Mouse (Mus musculus): Measurements from ENCODE around the gene Plekhn1. TPM values are rescaled to one million over a fixed set of nuclear protein-coding genes. Genes with fewer than 3 reads are reported as not detected.

The Plekhn1 gene
- total and polyA plus RNA-seq, 3 experiments = 11.8 to 20.0 TPM; not detected in 1

DNA sequence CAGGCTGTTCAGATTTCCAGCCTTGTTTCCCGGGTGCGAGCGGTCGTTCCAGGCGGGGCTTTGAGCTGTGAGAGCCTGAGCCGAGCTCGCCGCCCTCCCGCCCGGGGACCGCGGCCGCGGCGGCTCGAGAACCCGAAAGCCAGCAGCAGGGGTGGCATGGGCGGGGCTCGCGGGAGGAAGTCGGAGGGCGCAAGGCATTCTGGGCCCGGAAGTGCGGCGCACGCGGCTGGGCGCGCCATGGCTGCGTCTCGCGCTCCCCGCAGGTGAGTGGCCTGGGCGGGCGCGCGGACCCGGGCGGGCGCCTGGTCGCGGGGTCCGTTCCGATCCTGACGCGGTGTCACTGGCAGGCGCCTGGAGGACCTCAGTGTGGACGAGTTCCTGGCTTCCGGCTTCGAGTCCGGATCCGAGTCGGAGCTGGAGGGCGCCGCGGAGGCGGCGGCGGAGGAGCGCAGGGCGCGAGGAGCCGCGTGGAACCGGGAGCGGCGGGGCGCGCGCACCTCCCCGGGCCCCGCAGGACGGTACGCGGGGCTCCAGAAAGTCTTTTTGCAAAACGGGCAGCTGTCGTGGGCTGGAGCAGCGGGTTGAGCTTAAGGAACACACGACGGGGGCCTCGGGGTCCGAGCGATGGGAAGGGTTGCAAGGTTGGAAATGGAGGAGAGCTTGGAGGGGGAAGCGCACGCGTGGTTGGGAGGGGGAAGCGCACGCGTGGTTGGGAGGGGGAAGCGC, 1.3 kb upstream of the Plekhn1 start, which contains the start of gene Noc2l:
Noc2l (plus strand) TSS at position 203 of the 726 bp plus-strand sequence.
- Histone ChIP-seq H3K27me3 (ENCODE audit: control insufficient read depth in 1 of 2, insufficient read depth in 2 of 2, low read length in 2 of 2) (no peaks in the 10 kb centered on the region), H3K27ac (ENCODE audit: control insufficient read depth, low read depth, low read length) (peak within 1 kb of the TSS; percentile 96), H3K9me3 (replicated peaks; ENCODE audit: insufficient read depth, low read length) (no peaks in the 10 kb centered on the region), H3K79me2 (ENCODE audit: control insufficient read depth, insufficient read depth, low read length, poor library complexity) (peaks cover 46% of the 10 kb centered on the region), H3K4me3 (ENCODE audit: control insufficient read depth in 1 of 2, insufficient read depth in 1 of 2, low read depth in 2 of 2, low read length in 2 of 2) (peak within 1 kb of the TSS; percentile 91 to 96), H3K9ac (ENCODE audit: control insufficient read depth, low read depth, low read length, poor library complexity, severe bottlenecking) (peak within 1 kb of the TSS; percentile 96), H3K4me1 (ENCODE audit: control insufficient read depth in 1 of 2, insufficient read depth in 2 of 2, low read length in 2 of 2) (peaks cover 2 to 6% of the 10 kb centered on the region in 2 experiments; a peak in 2 of 4 replicates), H3K36me3 (ENCODE audit: control insufficient read depth in 1 of 2, insufficient read depth in 2 of 2, low read length in 2 of 2) (peaks cover 8 to 19% of the 10 kb centered on the region in 2 experiments)
- TF ChIP-seq MAX (IDR thresholded peaks at IDR 0.05; ENCODE audit: low read length) (peak; percentile 90), MYC (IDR thresholded peaks at IDR 0.05; ENCODE audit: low read depth, low read length) (peak; percentile 86), BHLHE40 (IDR thresholded peaks at IDR 0.05; ENCODE audit: borderline replicate concordance, low read depth, low read length) (0 out of 2 replicates have a peak, but pooled peaks have one; percentile 17), USF1 (IDR thresholded peaks at IDR 0.05; ENCODE audit: low read depth, low read length) (0 out of 2 replicates have a peak, but pooled peaks have one; percentile 43), ELF1 (IDR thresholded peaks at IDR 0.05; ENCODE audit: low read depth, low read length) (peak; percentile 86), MYB (IDR thresholded peaks at IDR 0.05; ENCODE audit: low read depth, low read length) (peak; percentile 15; the same call in 1 of the 2 replicates), SIN3A (IDR thresholded peaks at IDR 0.05; ENCODE audit: low read length) (peak; percentile 94), NELFE (IDR thresholded peaks at IDR 0.05; ENCODE audit: low read depth, low read length) (peak; percentile 76; the same call in 1 of the 2 replicates), KAT2A (conservative IDR thresholded peaks at IDR 0.05; ENCODE audit: low read depth, low read length) (peak; percentile 80; the same call in 1 of the 2 replicates), UBTF (IDR thresholded peaks at IDR 0.05; ENCODE audit: borderline replicate concordance, insufficient read depth, low read depth, low read length) (0 out of 2 replicates have a peak, but pooled peaks have one; percentile 56), ZC3H11A (IDR thresholded peaks at IDR 0.05; ENCODE audit: low read depth, low read length) (no peak), POLR2AphosphoS5 (IDR thresholded peaks at IDR 0.05; ENCODE audit: borderline replicate concordance, low read depth, low read length) (no peak), MAZ (IDR thresholded peaks at IDR 0.05; ENCODE audit: low read depth, low read length) (no peak), POLR2AphosphoS2 (IDR thresholded peaks at IDR 0.05; ENCODE audit: low read length) (0 out of 2 replicates have a peak, but pooled peaks have one; percentile 54), MXI1 (IDR thresholded peaks at IDR 0.05; ENCODE audit: low read depth, low read length) (peak; percentile 97), POLR2A (IDR thresholded peaks at IDR 0.05; ENCODE audit: control insufficient read depth in 1 of 2, insufficient read depth in 1 of 2, low read depth in 1 of 2, low read length in 2 of 2, poor library complexity in 1 of 2) (peak; percentile 81 to 89; a peak in 3 of 4 replicates), CHD2 (IDR thresholded peaks at IDR 0.05; ENCODE audit: low read length) (no peak), E2F4 (IDR thresholded peaks at IDR 0.05; ENCODE audit: borderline replicate concordance, low read depth, low read length) (0 out of 2 replicates have a peak, but pooled peaks have one; percentile 16), ZMIZ1 (IDR thresholded peaks at IDR 0.05; ENCODE audit: low read depth, low read length) (peak; percentile 74; the same call in 1 of the 2 replicates), JUND (IDR thresholded peaks at IDR 0.05; ENCODE audit: low read depth, low read length) (no peak), TBP (IDR thresholded peaks at IDR 0.05; ENCODE audit: low read depth, low read length) (peak; percentile 48; the same call in 1 of the 2 replicates), TCF12 (IDR thresholded peaks at IDR 0.05; ENCODE audit: low read depth, low read length) (peak; percentile 57), MEF2A (IDR thresholded peaks at IDR 0.05; ENCODE audit: extremely low read depth, insufficient replicate concordance, low read depth, low read length, poor library complexity, severe bottlenecking) (no peak), GABPA (IDR thresholded peaks at IDR 0.05; ENCODE audit: low read depth, low read length) (no peak), TAL1 (IDR thresholded peaks at IDR 0.05; ENCODE audit: low read length) (no peak), HCFC1 (IDR thresholded peaks at IDR 0.05; ENCODE audit: low read depth, low read length) (peak; percentile 90), CHD1 (IDR thresholded peaks at IDR 0.05; ENCODE audit: low read depth, low read length) (0 out of 2 replicates have a peak, but pooled peaks have one; percentile 23), RAD21 (IDR thresholded peaks at IDR 0.05; ENCODE audit: low read depth, low read length) (no peak)
- peak; percentile 94 for DNase-seq (ENCODE audit: low read depth, low spot score)

Data from MEL (cell line).